Mouse (Mus musculus) olfactory bulb, adult 2 months (tissue): ENCODE results near the gene Bcl9l.

Source experiments
- CTCF ChIP-seq: fragments of 200-500 bp; IDR thresholded peaks from 2 replicates; pipeline ENCODE4 v1.5.1; 2012; ENCODE audit warnings: low read depth, mild to moderate bottlenecking, low read length, moderate library complexity; ENCODE audit not compliant: insufficient read depth
- POLR2A ChIP-seq: fragments of 200-500 bp; IDR thresholded peaks from 2 replicates; pipeline ENCODE4 v1.6.1; 2012; ENCODE audit warnings: mild to moderate bottlenecking, low read depth, low read length, moderate library complexity; ENCODE audit not compliant: insufficient read depth

GRCm38 (mm10) chr9:44511935-44512716, 29.5 kb downstream of the Bcl9l start:
- TF ChIP-seq CTCF = no peak
- no peak for TF ChIP-seq POLR2A
